Mouse (Mus musculus): ENCODE data around the gene 1700012B09Rik. TPM values are rescaled to one million over a fixed set of nuclear protein-coding genes. Genes with fewer than 3 reads are reported as not detected.

The 1700012B09Rik gene
- polyA plus RNA-seq, 1 experiment from 2014 or later, result not detected

DNA sequence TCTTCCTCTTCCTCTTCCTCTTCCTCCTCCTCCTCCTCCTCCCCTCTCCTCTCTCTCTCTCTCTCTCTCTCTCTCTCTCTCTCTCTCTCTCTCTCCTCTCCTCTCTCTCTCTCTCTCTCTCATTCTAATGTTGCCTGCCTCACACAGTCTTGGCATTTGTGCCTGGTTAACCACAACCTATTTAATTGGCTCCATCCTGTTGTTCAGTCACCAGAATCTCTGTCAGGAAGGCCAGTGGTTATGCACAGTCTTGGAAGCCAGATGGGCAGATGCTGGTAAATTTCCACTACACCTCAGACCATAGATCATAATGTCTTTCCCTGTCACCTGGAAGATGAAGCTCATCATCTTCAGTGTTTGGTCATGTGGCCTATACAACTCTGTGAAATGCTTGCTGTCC is 11.6 kb downstream of the 1700012B09Rik start:
- H3K4me3 ChIP-seq (replicated peaks), result no peak overlapping the region
- no peak overlapping the region for H3K27ac ChIP-seq
- no peak for ATAC-seq (ENCODE audit: low read depth)
- H3K4me2 ChIP-seq, result no peak overlapping the region
- H3K27me3 ChIP-seq, result 0 out of 2 replicates have a peak, but pooled peaks cover 5% of the 10 kb centered on the region
- H3K9me3 ChIP-seq (replicated peaks), result no peaks in the 10 kb centered on the region
- no peak for DNase-seq
- H3K4me1 ChIP-seq (replicated peaks), result no peaks in the 10 kb centered on the region
- no peaks in the 10 kb centered on the region for H3K36me3 ChIP-seq
- no peak overlapping the region for H3K9ac ChIP-seq

DNA sequence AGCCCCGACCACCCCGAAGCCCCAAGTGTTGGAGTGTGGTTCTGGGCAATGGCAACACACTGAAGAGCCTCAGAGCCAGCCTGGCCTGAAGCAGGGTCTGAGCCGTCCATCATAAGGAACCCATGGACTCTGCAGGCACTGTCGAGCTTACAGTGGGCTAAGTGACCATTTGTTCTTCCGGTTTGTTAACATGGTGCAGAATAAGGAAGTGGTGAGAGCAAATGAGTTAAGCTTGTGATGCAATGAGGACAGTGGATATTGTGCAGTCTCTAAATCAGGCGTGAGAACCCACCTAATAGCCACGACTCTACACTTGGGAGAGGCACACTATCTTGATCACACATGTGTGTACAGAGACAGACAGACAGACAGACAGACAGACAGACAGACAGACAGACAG is 12.2 kb downstream of the 1700012B09Rik start:
- no peak overlapping the region for H3K27ac ChIP-seq
- 24% methylated on average over 7 of the region's 7 CpGs for WGBS (ENCODE audit: insufficient replicate concordance)
- H3K9ac ChIP-seq, result no peak overlapping the region
- H3K4me1 ChIP-seq (replicated peaks), result no peaks in the 10 kb centered on the region
- H3K27me3 ChIP-seq, result no peaks in the 10 kb centered on the region
- H3K4me3 ChIP-seq (replicated peaks), result no peak overlapping the region
- DNase-seq (no peak), ATAC-seq (ENCODE audit: low read depth) (0 out of 2 replicates have a peak, but pooled peaks have one; percentile 29)
- no peaks in the 10 kb centered on the region for H3K9me3 ChIP-seq (replicated peaks)
- H3K36me3 ChIP-seq, result no peaks in the 10 kb centered on the region
- no peak overlapping the region for H3K4me2 ChIP-seq

DNA sequence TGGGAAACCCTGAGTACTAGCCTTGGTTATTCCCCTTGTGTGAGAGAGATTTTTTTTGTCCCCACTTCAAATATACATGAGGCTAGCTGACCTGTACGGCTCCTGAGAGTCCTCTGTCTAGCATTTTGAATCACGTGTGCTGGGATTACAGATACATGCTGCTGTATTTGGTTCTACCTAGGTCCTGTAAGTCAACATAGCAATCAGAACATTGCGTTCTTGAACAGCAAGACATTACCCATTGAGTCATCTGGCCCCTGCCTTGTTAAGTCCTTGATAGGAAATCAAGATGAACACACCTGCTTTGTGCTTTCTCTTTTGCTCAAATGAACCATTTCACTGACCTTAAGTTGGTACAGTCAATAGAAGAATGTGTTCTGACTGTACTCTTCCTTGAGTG is 16.4 kb downstream of the 1700012B09Rik start:
- Histone ChIP-seq H3K9ac (no peak overlapping the region), H3K27me3 (peaks cover 26% of the 10 kb centered on the region), H3K36me3 (no peaks in the 10 kb centered on the region), H3K4me3 (replicated peaks) (no peak overlapping the region), H3K4me1 (replicated peaks) (peaks cover 9% of the 10 kb centered on the region; the same call in 1 of the 2 replicates), H3K9me3 (replicated peaks) (no peaks in the 10 kb centered on the region), H3K27ac (no peak overlapping the region), H3K4me2 (no peak overlapping the region)
- ATAC-seq (ENCODE audit: low read depth) (no peak), DNase-seq (no peak)
- 55% methylated on average over 3 of the region's 3 CpGs for WGBS (ENCODE audit: insufficient replicate concordance)

DNA sequence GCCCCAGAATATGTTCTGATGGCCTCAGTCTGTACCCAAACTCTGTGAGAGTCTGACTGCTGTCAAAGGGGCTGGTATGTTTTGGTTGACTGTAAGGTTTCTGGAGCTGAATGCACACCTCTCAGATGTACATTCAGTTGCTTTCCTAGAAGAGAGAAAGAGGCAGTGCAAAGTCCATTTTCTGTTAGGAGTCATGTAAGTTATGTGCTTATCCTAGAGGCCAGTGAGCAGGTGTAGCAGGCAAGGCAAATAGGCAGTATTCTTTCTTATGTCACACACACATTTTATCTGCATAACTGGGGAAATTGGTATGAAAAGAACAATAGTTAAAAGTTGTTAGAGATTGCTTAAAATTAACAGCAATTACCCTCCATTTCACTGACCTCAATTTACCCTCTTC is 16.9 kb downstream of the 1700012B09Rik start:
- ATAC-seq (ENCODE audit: low read depth), result no peak
- no peaks in the 10 kb centered on the region for H3K36me3 ChIP-seq

DNA sequence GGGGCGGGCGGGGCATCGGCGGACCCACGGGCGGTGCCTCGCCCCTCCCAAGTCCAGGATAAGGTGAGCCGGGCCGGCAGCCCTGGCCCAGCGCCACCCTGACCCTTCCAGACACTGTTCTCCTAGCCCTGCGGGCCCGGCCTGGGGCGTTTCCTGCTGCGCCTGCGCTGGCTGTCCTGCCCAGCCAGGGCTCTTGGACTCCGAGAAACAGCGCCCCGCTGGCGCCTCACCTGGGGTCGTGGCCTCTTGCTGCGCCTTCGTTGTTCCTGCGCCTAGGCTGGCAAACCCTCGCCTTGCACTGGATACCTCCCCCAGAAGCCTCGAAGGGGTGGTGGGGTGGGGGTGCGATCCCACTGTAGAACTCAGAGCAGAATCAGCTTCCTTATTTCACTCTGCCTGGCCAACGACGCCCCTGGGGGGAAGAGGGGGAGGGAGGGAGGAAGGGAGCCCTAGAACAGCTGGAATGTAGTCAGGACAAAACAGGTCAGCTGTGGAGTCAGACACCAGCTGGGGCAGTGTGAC is 18.8 kb downstream of the 1700012B09Rik start, which contains the start of gene Fut4:
Fut4 (minus strand) TSS at position 393 of the 522 bp plus-strand sequence.
- WGBS (ENCODE audit: insufficient replicate concordance), result under 1% methylated on average over 28 of the region's 28 CpGs
- Histone ChIP-seq H3K4me2 (peak within 1 kb of the TSS; percentile 74), H3K4me1 (replicated peaks) (peaks cover 9% of the 10 kb centered on the region; the same call in 1 of the 2 replicates), H3K4me3 (replicated peaks) (peak within 1 kb of the TSS; percentile 56), H3K9ac (peak within 1 kb of the TSS; percentile 49), H3K9me3 (replicated peaks) (no peaks in the 10 kb centered on the region), H3K27ac (no peak within 1 kb of the TSS), H3K27me3 (peaks cover 26% of the 10 kb centered on the region), H3K36me3 (no peaks in the 10 kb centered on the region)
- DNase-seq (no peak), ATAC-seq (ENCODE audit: low read depth) (peak; percentile 76)

More for the DNA sequence above, 16.9 kb downstream of the 1700012B09Rik start:
- no peak overlapping the region for H3K9ac ChIP-seq
- H3K4me1 ChIP-seq (replicated peaks), result peaks cover 9% of the 10 kb centered on the region; the same call in 1 of the 2 replicates
- no peak overlapping the region for H3K4me3 ChIP-seq (replicated peaks)
- no peak for DNase-seq
- H3K4me2 ChIP-seq, result no peak overlapping the region
- H3K27ac ChIP-seq, result no peak overlapping the region
- H3K27me3 ChIP-seq, result peaks cover 26% of the 10 kb centered on the region
- H3K9me3 ChIP-seq (replicated peaks), result no peaks in the 10 kb centered on the region

DNA sequence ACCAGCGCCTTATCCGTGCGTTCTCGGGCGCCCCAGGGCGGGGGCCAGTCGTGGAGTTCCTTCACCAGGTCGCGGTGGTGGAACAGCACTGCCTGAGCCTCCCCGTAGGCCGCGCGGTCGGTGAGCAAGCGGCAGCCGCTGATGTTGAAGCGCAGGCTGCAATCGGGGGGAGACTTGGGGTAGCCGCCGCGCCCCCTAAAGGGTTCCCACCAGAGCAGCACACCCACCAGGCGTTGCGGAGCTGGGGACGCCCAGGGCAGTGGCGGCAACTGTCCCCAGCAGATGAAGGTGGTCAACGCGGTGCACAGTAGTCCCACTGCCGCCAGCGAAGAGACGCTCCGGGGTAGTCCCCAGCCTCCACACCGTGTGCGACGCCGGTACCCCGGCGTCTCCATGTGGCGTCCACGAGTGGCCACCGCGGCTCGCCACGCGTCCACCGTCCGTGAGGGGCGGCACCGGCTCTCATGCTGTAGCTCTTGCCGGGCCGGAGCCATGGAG is 19.3 kb downstream of the 1700012B09Rik start:
- H3K27ac ChIP-seq, result no peak overlapping the region
- no peaks in the 10 kb centered on the region for H3K9me3 ChIP-seq (replicated peaks)
- ATAC-seq (ENCODE audit: low read depth) (peak; percentile 37), DNase-seq (no peak)
- H3K4me1 ChIP-seq (replicated peaks), result peaks cover 9% of the 10 kb centered on the region; the same call in 1 of the 2 replicates
- peak overlapping the region; percentile 74 for H3K4me2 ChIP-seq
- H3K27me3 ChIP-seq, result peaks cover 26% of the 10 kb centered on the region
- H3K36me3 ChIP-seq, result no peaks in the 10 kb centered on the region
- 1% methylated on average over 50 of the region's 50 CpGs for WGBS (ENCODE audit: insufficient replicate concordance)
- peak overlapping the region; percentile 49 for H3K9ac ChIP-seq
- H3K4me3 ChIP-seq (replicated peaks), result peak overlapping the region; percentile 56

DNA sequence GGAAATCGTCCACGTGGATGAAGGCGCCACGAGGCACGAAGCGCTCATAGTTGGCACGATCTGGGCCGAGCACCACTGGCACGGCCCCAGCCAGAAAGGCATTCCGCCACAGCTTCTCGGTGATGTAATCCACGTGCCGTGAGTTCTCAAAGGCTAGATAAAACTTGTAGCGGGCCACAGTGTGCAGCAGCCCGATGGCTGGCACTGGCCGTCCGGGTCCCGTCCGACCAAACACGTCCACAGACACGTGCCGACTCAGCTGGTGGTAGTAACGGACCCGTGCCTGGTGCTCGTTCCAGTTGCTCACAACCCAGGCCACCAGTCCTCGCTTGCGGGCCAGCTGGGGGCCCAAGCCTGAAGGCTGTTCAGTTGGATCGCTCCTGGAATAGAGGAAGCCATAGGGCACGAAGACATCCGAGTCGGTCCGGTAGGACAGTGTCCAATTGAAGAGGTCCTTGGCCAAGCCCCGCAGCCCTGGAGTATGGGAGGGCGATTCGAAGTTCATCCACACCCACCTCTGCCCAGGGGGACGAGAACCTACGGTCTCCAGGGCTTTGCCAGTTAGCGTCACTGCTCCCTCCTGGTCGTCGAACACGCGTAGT is 19.8 kb downstream of the 1700012B09Rik start:
- DNase-seq (no peak), ATAC-seq (ENCODE audit: low read depth) (0 out of 2 replicates have a peak, but pooled peaks have one; percentile 11)
- Histone ChIP-seq H3K4me1 (replicated peaks) (peaks cover 9% of the 10 kb centered on the region; the same call in 1 of the 2 replicates), H3K9me3 (replicated peaks) (no peaks in the 10 kb centered on the region), H3K27me3 (peaks cover 26% of the 10 kb centered on the region), H3K36me3 (no peaks in the 10 kb centered on the region), H3K27ac (no peak overlapping the region), H3K4me3 (replicated peaks) (peak overlapping the region; percentile 56), H3K9ac (no peak overlapping the region), H3K4me2 (peak overlapping the region; percentile 74)
- 56% methylated on average over 42 of the region's 42 CpGs for WGBS (ENCODE audit: insufficient replicate concordance)

DNA sequence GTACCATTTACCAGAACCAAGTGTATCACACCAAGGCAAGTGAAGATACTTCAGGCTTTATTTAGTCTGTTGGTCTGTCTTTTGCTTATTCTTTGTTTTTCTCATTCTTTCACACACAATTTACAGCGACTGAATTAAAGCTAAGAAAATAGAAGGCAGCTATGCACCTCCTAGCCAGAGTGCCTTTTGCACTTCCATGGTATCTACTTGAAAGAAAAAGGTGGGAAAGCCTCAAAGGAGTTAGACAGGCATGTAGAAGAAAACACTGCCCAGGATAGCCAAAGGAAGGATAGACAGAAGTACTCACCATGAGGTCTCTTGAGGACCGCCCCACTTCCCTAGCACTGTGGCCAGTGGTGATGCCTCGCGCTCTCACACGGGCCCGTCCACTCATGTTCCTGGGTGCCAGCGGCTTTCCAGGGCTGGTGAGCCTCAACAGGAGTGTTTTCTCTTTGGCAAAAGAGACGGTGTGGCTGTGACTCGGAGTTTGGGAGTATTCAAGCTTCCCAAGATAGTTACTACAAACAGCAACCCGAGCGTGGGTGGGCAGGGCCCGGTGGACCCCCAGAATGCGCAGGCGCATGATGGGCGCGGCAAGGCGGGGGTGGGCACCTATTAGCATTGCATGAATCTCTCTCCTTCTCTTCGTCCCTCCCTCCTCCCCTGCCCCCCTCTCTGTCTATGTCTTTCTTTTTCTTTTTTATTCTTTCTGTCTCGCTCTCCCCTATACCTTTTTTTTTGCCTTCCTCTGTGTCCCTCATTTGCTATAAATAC is 30.5 kb downstream of the 1700012B09Rik start, which contains the start of gene Piwil4:
Piwil4 (minus strand) TSS at position 583 of the 774 bp plus-strand sequence.
- Histone ChIP-seq H3K9me3 (replicated peaks) (no peaks in the 10 kb centered on the region), H3K9ac (no peak within 1 kb of the TSS), H3K27ac (no peak within 1 kb of the TSS), H3K4me3 (replicated peaks) (no peak within 1 kb of the TSS), H3K27me3 (no peaks in the 10 kb centered on the region), H3K36me3 (no peaks in the 10 kb centered on the region), H3K4me1 (replicated peaks) (0 out of 2 replicates have a peak, but pooled peaks cover 5% of the 10 kb centered on the region), H3K4me2 (no peak within 1 kb of the TSS)
- WGBS (ENCODE audit: insufficient replicate concordance), result 66% methylated on average over 19 of the region's 19 CpGs
- DNase-seq (no peak), ATAC-seq (ENCODE audit: low read depth) (no peak)

DNA sequence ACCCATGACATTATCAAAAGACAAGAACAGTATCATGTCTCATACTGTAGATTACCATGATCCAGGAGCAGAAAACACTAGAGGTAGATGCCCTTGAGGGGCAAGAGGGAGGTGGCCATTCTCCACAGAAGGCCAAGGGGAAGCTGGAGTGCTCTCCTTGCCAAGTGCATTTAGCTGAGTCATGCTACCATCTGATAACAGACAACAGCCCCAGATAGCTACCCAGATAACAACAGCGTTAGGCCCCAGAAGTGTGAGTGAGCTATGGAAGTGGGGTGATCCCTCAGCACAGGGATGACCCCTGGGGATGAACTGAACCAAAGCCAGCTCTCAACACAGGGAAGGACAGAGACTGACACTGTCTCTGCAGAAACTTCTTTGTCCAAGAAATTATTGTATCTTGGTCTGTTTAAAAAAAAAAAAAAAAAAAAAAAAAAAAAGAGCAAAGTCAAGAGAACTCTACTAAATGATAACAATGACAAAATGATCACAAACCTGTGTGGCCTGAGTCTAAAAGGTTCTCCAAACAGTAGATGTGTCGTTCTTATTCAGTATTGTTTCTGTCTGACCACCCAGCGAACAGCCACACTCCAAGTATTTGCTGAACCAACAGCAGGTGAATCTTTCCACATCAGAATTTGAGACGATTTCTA is 31.2 kb downstream of the 1700012B09Rik start:
- no peaks in the 10 kb centered on the region for H3K27me3 ChIP-seq
- no peaks in the 10 kb centered on the region for H3K36me3 ChIP-seq
- H3K9ac ChIP-seq, result no peak overlapping the region
- no peak for DNase-seq
- WGBS (ENCODE audit: insufficient replicate concordance), result 49% methylated on average over 4 of the region's 4 CpGs
- ATAC-seq (ENCODE audit: low read depth), result no peak
- no peak overlapping the region for H3K4me2 ChIP-seq
- no peaks in the 10 kb centered on the region for H3K9me3 ChIP-seq (replicated peaks)
- 0 out of 2 replicates have a peak, but pooled peaks cover 5% of the 10 kb centered on the region for H3K4me1 ChIP-seq (replicated peaks)
- no peak overlapping the region for H3K4me3 ChIP-seq (replicated peaks)
- H3K27ac ChIP-seq, result no peak overlapping the region

DNA sequence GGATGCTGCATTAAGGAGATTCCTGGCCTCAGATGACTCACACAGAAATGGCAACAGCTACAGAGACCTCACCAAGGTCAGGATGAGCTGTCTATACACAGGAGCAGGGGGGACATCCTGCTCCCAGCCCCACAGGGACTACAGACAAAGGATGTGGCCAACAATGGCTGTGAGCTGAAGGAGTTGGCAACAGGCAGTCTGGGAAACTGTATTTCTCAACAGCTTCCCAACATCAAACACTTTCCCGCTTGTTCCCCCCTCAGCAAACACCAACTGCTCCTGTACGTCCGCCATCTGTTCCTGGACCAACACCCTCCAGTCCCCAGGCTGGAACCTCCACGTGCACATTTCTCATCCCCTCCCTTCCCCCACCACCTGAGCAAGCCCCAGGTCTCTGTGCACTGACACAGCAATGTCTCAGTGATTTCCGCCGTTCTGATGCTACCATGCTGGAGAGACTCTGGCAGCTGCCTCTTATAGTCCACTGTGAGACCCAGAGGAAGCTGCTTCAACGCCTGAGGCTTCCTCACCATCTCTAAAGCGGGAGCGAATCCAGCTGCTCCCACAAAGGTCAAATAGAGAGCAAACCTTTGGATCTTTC is 39.8 kb downstream of the 1700012B09Rik start:
- DNase-seq, result no peak
- no peaks in the 10 kb centered on the region for H3K27me3 ChIP-seq
- WGBS (ENCODE audit: insufficient replicate concordance), result 49% methylated on average over 9 of the region's 9 CpGs
- H3K9me3 ChIP-seq (replicated peaks), result no peaks in the 10 kb centered on the region
- H3K9ac ChIP-seq, result no peak overlapping the region
- H3K4me3 ChIP-seq (replicated peaks), result no peak overlapping the region
- H3K4me1 ChIP-seq (replicated peaks), result no peaks in the 10 kb centered on the region; the same call in 1 of the 2 replicates
- H3K4me2 ChIP-seq, result no peak overlapping the region
- no peak for ATAC-seq (ENCODE audit: low read depth)
- no peaks in the 10 kb centered on the region for H3K36me3 ChIP-seq
- H3K27ac ChIP-seq, result no peak overlapping the region
